Mouse (Mus musculus) limb, embryonic 15.5 days (tissue): ENCODE data around the gene Nagk. TPM values are rescaled to one million over a fixed set of nuclear protein-coding genes. Genes with fewer than 3 reads are reported as not detected.
"Not testable (repeated sequence)": the region's sequence is repeated elsewhere in the genome, so short reads cannot be mapped to it uniquely, and the experiment has no call there.

ENCODE experiments used
- ATAC-seq: fragments of 200-750 bp; cut with Nextera tagmentation; 2 replicates; pipeline ENCODE4 v1.8.0; 2017; ENCODE audit warnings: low read depth, moderate TSS enrichment; ENCODE audit not compliant: insufficient number of reproducible peaks, low FRiP score, low TSS enrichment
- H3K27ac ChIP-seq: fragments of 300-500 bp; sonication (generic); 2 replicates; pipeline ENCODE4 v1.5.1; 2015; ENCODE audit warnings: moderate library complexity, mild to moderate bottlenecking, inconsistent platforms
- H3K27me3 ChIP-seq: fragments of 300-500 bp; sonication (generic); 2 replicates; pipeline ENCODE4 v1.6.1; 2015; ENCODE audit warnings: inconsistent platforms
- H3K36me3 ChIP-seq: fragments of 300-500 bp; sonication (generic); 2 replicates; pipeline ENCODE4 v1.6.1; 2015; ENCODE audit warnings: inconsistent platforms
- H3K4me1 ChIP-seq: fragments of 300-500 bp; sonication (generic); 2 replicates; pipeline ENCODE4 v1.6.1; 2015; ENCODE audit warnings: inconsistent platforms
- H3K4me2 ChIP-seq: fragments of 300-500 bp; sonication (generic); 2 replicates; pipeline ENCODE4 v1.6.1; 2015; ENCODE audit warnings: mild to moderate bottlenecking, inconsistent platforms
- H3K4me3 ChIP-seq: fragments of 300-500 bp; sonication (generic); 2 replicates; pipeline ENCODE4 v1.5.1; 2015; ENCODE audit warnings: mild to moderate bottlenecking, inconsistent platforms
- H3K9ac ChIP-seq: fragments of 300-500 bp; sonication (generic); 2 replicates; pipeline ENCODE4 v1.6.1; 2015; ENCODE audit warnings: inconsistent platforms
- H3K9me3 ChIP-seq: fragments of 300-500 bp; sonication (generic); 2 replicates; pipeline ENCODE4 v1.6.1; 2016; ENCODE audit warnings: inconsistent platforms
- WGBS: fragments of 180-500 bp; shearing (Covaris S2); methylation state at CpG from one replicate; pipeline ENCODE4 v1.1.7; 2015; 5-methylcytosine and 5-hydroxymethylcytosine counted together
- polyA plus RNA-seq: library from polyadenylated mRNA; unstranded; fragments of >200 nt; fragmentation: Nextera tagmentation; extraction: Ambion mirVana; gene quantifications from 2 replicates; pipeline ENCODE4 v1.2.1, GENCODE M21; 2015

Gene Nagk
- polyA plus RNA-seq, 1 experiment from 2014 or later, result 73.1 TPM

GRCm38 (mm10) chr6:83818996-83819395 is 24.2 kb downstream of the Nagk start:
- Histone ChIP-seq H3K36me3 (peaks cover 9% of the 10 kb centered on the region), H3K27me3 (no peaks in the 10 kb centered on the region), H3K9me3 (no peaks in the 10 kb centered on the region), H3K4me1 (no peaks in the 10 kb centered on the region), H3K27ac (peak overlapping the region; percentile 34; the same call in 1 of the 2 replicates), H3K9ac (no peak overlapping the region), H3K4me2 (no peak overlapping the region), H3K4me3 (no peak overlapping the region)
- WGBS, result 45% methylated on average over 1 of the region's 1 CpGs
- no peak for ATAC-seq

- no peak overlapping the region for H3K4me2 ChIP-seq
- no peak overlapping the region for H3K27ac ChIP-seq
- H3K36me3 ChIP-seq, result 0 out of 2 replicates have a peak, but pooled peaks cover under 1% of the 10 kb centered on the region
- no peaks in the 10 kb centered on the region for H3K27me3 ChIP-seq
- H3K4me1 ChIP-seq, result no peaks in the 10 kb centered on the region
- no peaks in the 10 kb centered on the region for H3K9me3 ChIP-seq
- no peak overlapping the region for H3K9ac ChIP-seq
- ATAC-seq, result no peak
- H3K4me3 ChIP-seq, result no peak overlapping the region
- 79% methylated on average over 2 of the region's 2 CpGs for WGBS
Observed at GRCm38 (mm10) chr6:83820727-83821515, 26.1 kb downstream of the Nagk start.

GRCm38 (mm10) chr6:83821856-83822255 is 27.1 kb downstream of the Nagk start:
- H3K9ac ChIP-seq, result no peak overlapping the region
- H3K4me1 ChIP-seq, result no peaks in the 10 kb centered on the region
- no peaks in the 10 kb centered on the region for H3K36me3 ChIP-seq
- no peak overlapping the region for H3K27ac ChIP-seq
- ATAC-seq, result no peak
- H3K4me2 ChIP-seq, result no peak overlapping the region
- no peak overlapping the region for H3K4me3 ChIP-seq
- H3K9me3 ChIP-seq, result no peaks in the 10 kb centered on the region
- no peaks in the 10 kb centered on the region for H3K27me3 ChIP-seq
- WGBS, result 42% methylated on average over 2 of the region's 2 CpGs

- no peak for ATAC-seq
- Histone ChIP-seq H3K27me3 (no peaks in the 10 kb centered on the region), H3K27ac (peak overlapping the region; percentile 89), H3K4me1 (peaks cover 6% of the 10 kb centered on the region; the same call in 1 of the 2 replicates), H3K9ac (peak overlapping the region; percentile 70), H3K9me3 (no peaks in the 10 kb centered on the region), H3K4me2 (peak overlapping the region; percentile 63), H3K4me3 (peak overlapping the region; percentile 82), H3K36me3 (peaks cover 7% of the 10 kb centered on the region; the same call in 1 of the 2 replicates)
- 1% methylated on average over 35 of the region's 35 CpGs for WGBS
Observed at GRCm38 (mm10) chr6:83830941-83831605, 36.3 kb downstream of the Nagk start.

- Histone ChIP-seq H3K27me3 (no peaks in the 10 kb centered on the region), H3K9ac (peak within 1 kb of the TSS; percentile 70), H3K4me2 (peak within 1 kb of the TSS; percentile 63), H3K27ac (peak within 1 kb of the TSS; percentile 89), H3K9me3 (no peaks in the 10 kb centered on the region), H3K4me1 (peaks cover 6% of the 10 kb centered on the region; the same call in 1 of the 2 replicates), H3K4me3 (peak within 1 kb of the TSS; percentile 82), H3K36me3 (peaks cover 7% of the 10 kb centered on the region; the same call in 1 of the 2 replicates)
- under 1% methylated on average over 37 of the region's 37 CpGs for WGBS
- ATAC-seq, result peak; percentile 99
Observed at GRCm38 (mm10) chr6:83831606-83832123, 36.9 kb downstream of the Nagk start, which contains the start of gene Paip2b. Paip2b (minus strand) TSS chr6:83831741.

- not testable (repeated sequence) for H3K36me3 ChIP-seq, H3K9me3 ChIP-seq, H3K27me3 ChIP-seq, H3K9ac ChIP-seq, H3K4me1 ChIP-seq, ATAC-seq
- 58% methylated on average over 1 of the region's 1 CpGs for WGBS
- H3K4me2 ChIP-seq, result peak overlapping the region; percentile 49
- peak overlapping the region; percentile 57 for H3K27ac ChIP-seq
- peak overlapping the region; percentile 40 for H3K4me3 ChIP-seq
Observed at GRCm38 (mm10) chr6:83832393-83832792, 37.6 kb downstream of the Nagk start.

GRCm38 (mm10) chr6:83836826-83837225 is 42.0 kb downstream of the Nagk start:
- H3K4me3 ChIP-seq, result no peak overlapping the region
- H3K9me3 ChIP-seq, result no peaks in the 10 kb centered on the region
- no peaks in the 10 kb centered on the region for H3K27me3 ChIP-seq
- H3K36me3 ChIP-seq, result no peaks in the 10 kb centered on the region
- no peak overlapping the region for H3K4me2 ChIP-seq
- peaks cover 6% of the 10 kb centered on the region; the same call in 1 of the 2 replicates for H3K4me1 ChIP-seq
- no peak for ATAC-seq
- no peak overlapping the region for H3K9ac ChIP-seq
- H3K27ac ChIP-seq, result no peak overlapping the region
- WGBS, result 85% methylated on average over 2 of the region's 2 CpGs

GRCm38 (mm10) chr6:83838046-83838445 is 43.3 kb downstream of the Nagk start:
- H3K36me3 ChIP-seq, result no peaks in the 10 kb centered on the region
- H3K9ac ChIP-seq, result no peak overlapping the region
- no peak overlapping the region for H3K4me2 ChIP-seq
- H3K4me3 ChIP-seq, result no peak overlapping the region
- H3K9me3 ChIP-seq, result no peaks in the 10 kb centered on the region
- WGBS, result 87% methylated on average over 2 of the region's 2 CpGs
- H3K4me1 ChIP-seq, result no peaks in the 10 kb centered on the region
- ATAC-seq, result no peak
- no peaks in the 10 kb centered on the region for H3K27me3 ChIP-seq
- H3K27ac ChIP-seq, result no peak overlapping the region

GRCm38 (mm10) chr6:83840086-83840485 is 45.3 kb downstream of the Nagk start:
- Histone ChIP-seq H3K27ac (no peak overlapping the region), H3K4me1 (no peaks in the 10 kb centered on the region), H3K9ac (no peak overlapping the region), H3K4me3 (no peak overlapping the region), H3K27me3 (no peaks in the 10 kb centered on the region), H3K36me3 (no peaks in the 10 kb centered on the region), H3K4me2 (no peak overlapping the region), H3K9me3 (no peaks in the 10 kb centered on the region)
- ATAC-seq, result no peak
- WGBS, result 83% methylated on average over 6 of the region's 6 CpGs

- Histone ChIP-seq H3K4me2 (no peak overlapping the region), H3K27me3 (no peaks in the 10 kb centered on the region), H3K4me1 (no peaks in the 10 kb centered on the region), H3K36me3 (no peaks in the 10 kb centered on the region), H3K27ac (no peak overlapping the region), H3K9me3 (no peaks in the 10 kb centered on the region), H3K4me3 (no peak overlapping the region), H3K9ac (no peak overlapping the region)
- WGBS, result 88% methylated on average over 10 of the region's 10 CpGs
- no peak for ATAC-seq
Observed at GRCm38 (mm10) chr6:83844913-83845312, 50.1 kb downstream of the Nagk start.

GRCm38 (mm10) chr6:83846141-83846540 is 51.4 kb downstream of the Nagk start:
- 79% methylated on average over 2 of the region's 2 CpGs for WGBS
- Histone ChIP-seq H3K4me2 (no peak overlapping the region), H3K9ac (no peak overlapping the region), H3K27ac (no peak overlapping the region), H3K4me1 (no peaks in the 10 kb centered on the region), H3K36me3 (no peaks in the 10 kb centered on the region), H3K9me3 (no peaks in the 10 kb centered on the region), H3K27me3 (no peaks in the 10 kb centered on the region), H3K4me3 (no peak overlapping the region)
- no peak for ATAC-seq

- Histone ChIP-seq H3K27me3 (no peaks in the 10 kb centered on the region), H3K4me3 (no peak overlapping the region), H3K9me3 (no peaks in the 10 kb centered on the region), H3K36me3 (no peaks in the 10 kb centered on the region), H3K4me2 (no peak overlapping the region), H3K27ac (no peak overlapping the region), H3K4me1 (no peaks in the 10 kb centered on the region), H3K9ac (no peak overlapping the region)
- no peak for ATAC-seq
- 81% methylated on average over 2 of the region's 2 CpGs for WGBS
Observed at GRCm38 (mm10) chr6:83849446-83849845, 54.7 kb downstream of the Nagk start.
